Comparison of ENCODE assay signal across 18 mouse cellular contexts in genomic region chr12:46780983-46781382, GRCm38 (mm10). TPM values are rescaled to one million over a fixed set of nuclear protein-coding genes. Genes with fewer than 3 reads are reported as not detected.
"Had no signal": no experiment of that assay in that cellular context is flagged by ENCODE, and none has a peak within 500 bp of the region (broad histone marks: within the 10 kb centered on the region; RNA-seq: fewer than 3 reads in every experiment).

No protein-coding gene starts in this region.

- H3K36me3 ChIP-seq: midbrain, embryonic 10.5 days; midbrain, embryonic 12.5 days; neural tube, embryonic 13.5 days; neural tube, embryonic 15.5 days had no signal

- ATAC-seq: midbrain, embryonic 16.5 days had no signal

- H3K4me3 ChIP-seq: midbrain, embryonic 10.5 days; midbrain, embryonic 12.5 days; myocyte; neural tube, embryonic 13.5 days; neural tube, embryonic 15.5 days had no signal

- H3K9me3 ChIP-seq: midbrain, embryonic 10.5 days; midbrain, embryonic 12.5 days; neural tube, embryonic 13.5 days; neural tube, embryonic 15.5 days had no signal

- DNase-seq: lung, adult 18-20 months; lung, postnatal 10 days; lung, postnatal 4 days; midbrain, embryonic 14.5 days; right cerebral cortex, postnatal 25 days; right cerebral cortex, postnatal 4 days; spleen, adult 18-20 months; thymus, adult 2 months; thymus, postnatal 25 days; thymus, postnatal 4 days had no signal

- H3K27me3 ChIP-seq: midbrain, embryonic 12.5 days; neural tube, embryonic 13.5 days; neural tube, embryonic 15.5 days had no signal

- H3K4me1 ChIP-seq: midbrain, embryonic 10.5 days; midbrain, embryonic 12.5 days had no signal

RNA-seq across cellular contexts. Expression of gene Nova1, which starts 37.7 kb away (rescaled TPM):
- total RNA-seq: megakaryocyte, adult 5-6 weeks; megakaryocyte-erythroid progenitor cell, adult 5-6 weeks had no signal
- polyA plus RNA-seq: myocyte had no signal
